Mouse (Mus musculus) ES-E14 (cell line): Measurements from ENCODE around the gene Rpl18a. TPM values are rescaled to one million over a fixed set of nuclear protein-coding genes. Genes with fewer than 3 reads are reported as not detected.

Experiments
- DNase-seq: peaks from one replicate; pipeline ENCODE4 v3.0.0-alpha.2; 2013; ENCODE audit warnings: low read depth, low spot score
- H3K27ac ChIP-seq: 2 replicates; pipeline ENCODE4 v1.5.1; 2012; ENCODE audit warnings: low read depth, mild to moderate bottlenecking, low read length, moderate library complexity, mixed read lengths; ENCODE audit not compliant: poor library complexity, insufficient read depth, severe bottlenecking
- H3K36me3 ChIP-seq: 2 replicates; pipeline ENCODE4 v1.6.1; 2012; ENCODE audit warnings: mild to moderate bottlenecking, low read length, moderate library complexity, mixed read lengths; ENCODE audit not compliant: control insufficient read depth, poor library complexity, insufficient read depth, severe bottlenecking
- H3K4me1 ChIP-seq, 2 experiments: fragments of 150-350 bp in 1 of 2; sonication (generic) in 1 of 2; 2 replicates each; pipeline ENCODE4 v1.6.1; 2012; ENCODE audit warnings: low read length in 2 of 2, mild to moderate bottlenecking in 1 of 2, mixed read lengths in 1 of 2; ENCODE audit not compliant: control insufficient read depth in 2 of 2, insufficient read depth in 2 of 2, poor library complexity in 1 of 2
- H3K4me3 ChIP-seq, 2 experiments: fragments of 150-350 bp in 1 of 2; sonication (generic) in 1 of 2; 2 replicates each; pipeline ENCODE4 v1.5.1; 2012; ENCODE audit warnings: low read length in 2 of 2, low read depth in 1 of 2, mild to moderate bottlenecking in 1 of 2, mixed read lengths in 1 of 2; ENCODE audit not compliant: insufficient read depth in 1 of 2, poor library complexity in 1 of 2, severe bottlenecking in 1 of 2
- H3K9ac ChIP-seq: 2 replicates; pipeline ENCODE4 v1.6.1; 2012; ENCODE audit warnings: low read depth, mild to moderate bottlenecking, low read length, mixed read lengths; ENCODE audit not compliant: poor library complexity, insufficient read depth, severe bottlenecking
- H3K9me3 ChIP-seq: fragments of 150-350 bp; sonication (generic); 2 replicates; pipeline ENCODE4 v1.6.1; 2012; ENCODE audit warnings: low read depth, mild to moderate bottlenecking, low read length; ENCODE audit not compliant: control insufficient read depth, insufficient read depth
- CHD2 ChIP-seq: IDR thresholded peaks from 2 replicates; pipeline ENCODE4 v1.6.1; 2014; ENCODE audit warnings: mild to moderate bottlenecking, low read depth, low read length, inconsistent platforms
- HCFC1 ChIP-seq: IDR thresholded peaks from 2 replicates; pipeline ENCODE4 v1.6.1; 2012; ENCODE audit warnings: low read length, inconsistent platforms, borderline replicate concordance; ENCODE audit not compliant: insufficient read depth
- MAFK ChIP-seq: IDR thresholded peaks from 2 replicates; pipeline ENCODE4 v1.6.1; 2014; ENCODE audit warnings: mild to moderate bottlenecking, low read depth, low read length, inconsistent platforms; ENCODE audit not compliant: insufficient read depth
- ZC3H11A ChIP-seq: IDR thresholded peaks from 2 replicates; pipeline ENCODE4 v1.6.1; 2012; ENCODE audit warnings: low read depth, mild to moderate bottlenecking, inconsistent platforms, low read length, borderline replicate concordance
- ZNF384 ChIP-seq: IDR thresholded peaks from 2 replicates; pipeline ENCODE4 v1.6.1; 2012; ENCODE audit warnings: low read depth, low read length, inconsistent platforms
- in situ Hi-C, 2 experiments: fragments of 600-800 bp; cut with MboI; formaldehyde crosslinking; loops; one replicate each; pipeline ENCODE4 v1.15.1; 2025; ENCODE audit warnings: low sequenced_read_pairs in 2 of 2, inconsistent platforms in 1 of 2; ENCODE audit not compliant: unreplicated experiment in 2 of 2
- total RNA-seq: library from RNA; depleted of rRNA; stranded (reverse); fragments of 300-350 nt; gene quantifications from 2 replicates; pipeline ENCODE4 v1.2.3, GENCODE M21; 2012

Gene Rpl18a
- total RNA-seq, 1 experiment = 2,806 TPM

DNA sequence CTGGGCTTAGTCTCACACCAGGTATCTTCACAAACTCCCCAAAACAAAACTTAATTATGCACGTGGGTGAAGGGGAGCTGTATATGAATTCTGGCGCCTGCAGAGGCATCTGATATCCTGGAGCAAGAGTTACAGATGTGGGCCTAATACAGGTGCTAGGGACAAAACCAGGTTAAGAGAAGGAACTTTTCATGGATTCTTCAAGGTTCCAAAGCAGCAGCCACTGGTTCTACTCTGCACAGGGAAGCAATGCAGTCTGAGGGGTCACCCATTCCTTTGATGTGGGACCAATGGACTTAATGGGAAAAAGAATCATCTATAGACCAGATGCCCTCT is 2.9 kb downstream of the Rpl18a start:
- Histone ChIP-seq H3K4me3 (no peak overlapping the region), H3K9ac (no peak overlapping the region), H3K27ac (no peak overlapping the region), H3K36me3 (peaks cover 30% of the 10 kb centered on the region), H3K9me3 (no peaks in the 10 kb centered on the region), H3K4me1 (peaks cover 4 to 20% of the 10 kb centered on the region in 2 experiments; a peak in 3 of 4 replicates)
- TF ChIP-seq CHD2 (peak; percentile 78), ZNF384 (no peak), MAFK (no peak), ZC3H11A (no peak), HCFC1 (no peak)
- no peak for DNase-seq
- in situ Hi-C loops = no loop called here

GRCm38 (mm10) chr8:70893656-70894384 is 3.4 kb downstream of the Rpl18a start:
- Histone ChIP-seq H3K27ac (no peak overlapping the region), H3K9ac (no peak overlapping the region), H3K4me1 (peaks cover 4 to 22% of the 10 kb centered on the region in 2 experiments; a peak in 3 of 4 replicates), H3K4me3 (no peak overlapping the region), H3K9me3 (no peaks in the 10 kb centered on the region), H3K36me3 (peaks cover 30% of the 10 kb centered on the region)
- peak; percentile 91 for DNase-seq
- TF ChIP-seq ZC3H11A (no peak), HCFC1 (no peak; the same call in none of the 2 replicates), CHD2 (no peak; the same call in 1 of the 2 replicates), ZNF384 (no peak), MAFK (no peak)
- in situ Hi-C loops = no loop called here

DNA sequence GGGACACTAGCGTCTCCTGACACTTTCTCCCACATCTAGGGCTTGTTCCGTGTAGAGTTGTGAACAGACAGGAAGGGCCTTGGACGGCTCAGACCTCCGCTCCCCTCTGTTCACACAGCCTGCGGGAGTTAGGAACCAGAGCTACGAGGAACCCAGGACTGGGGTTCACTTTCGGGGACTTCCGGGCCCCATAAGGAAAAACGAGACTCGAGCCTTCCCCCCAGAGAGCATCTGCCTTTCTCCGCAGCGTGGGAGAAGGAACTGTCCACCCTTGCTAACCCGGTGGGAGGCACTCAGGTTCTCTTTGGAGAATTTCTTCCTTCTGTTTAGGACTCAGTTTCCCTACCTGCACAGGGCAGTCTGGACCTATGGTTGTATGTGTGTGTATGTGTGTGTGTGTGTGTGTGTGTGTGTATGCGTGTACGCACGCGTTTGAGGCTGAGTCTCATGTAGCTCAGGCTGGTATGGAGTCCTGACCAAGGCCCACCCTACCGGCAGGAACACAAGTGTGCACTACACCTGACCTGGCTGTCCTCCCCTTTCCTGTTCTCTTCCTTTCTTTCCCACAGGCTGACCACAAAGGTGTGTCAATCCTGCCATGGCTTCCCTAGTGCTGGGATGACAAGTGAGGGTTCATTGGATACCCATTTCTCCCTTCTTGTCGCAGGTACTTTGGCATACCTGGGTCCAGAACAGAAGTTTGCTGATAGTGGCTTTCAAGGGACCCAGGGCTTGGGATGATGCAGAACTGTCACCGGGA is 4.1 kb downstream of the Rpl18a start:
- Histone ChIP-seq H3K9me3 (no peaks in the 10 kb centered on the region), H3K9ac (0 out of 2 replicates have a peak overlapping the region, but pooled peaks have one; percentile 56), H3K27ac (no peak overlapping the region), H3K36me3 (peaks cover 30% of the 10 kb centered on the region), H3K4me1 (peaks cover 4 to 21% of the 10 kb centered on the region in 2 experiments; a peak in 3 of 4 replicates), H3K4me3 (peak overlapping the region in 1 of 2 experiments; percentile 66; a peak in 2 of 4 replicates)
- no peak for DNase-seq
- in situ Hi-C loops = no loop called here
- no peak for TF ChIP-seq ZNF384
- no peak for TF ChIP-seq ZC3H11A
- TF ChIP-seq HCFC1 = no peak
- TF ChIP-seq CHD2 = no peak
- TF ChIP-seq MAFK = no peak

DNA sequence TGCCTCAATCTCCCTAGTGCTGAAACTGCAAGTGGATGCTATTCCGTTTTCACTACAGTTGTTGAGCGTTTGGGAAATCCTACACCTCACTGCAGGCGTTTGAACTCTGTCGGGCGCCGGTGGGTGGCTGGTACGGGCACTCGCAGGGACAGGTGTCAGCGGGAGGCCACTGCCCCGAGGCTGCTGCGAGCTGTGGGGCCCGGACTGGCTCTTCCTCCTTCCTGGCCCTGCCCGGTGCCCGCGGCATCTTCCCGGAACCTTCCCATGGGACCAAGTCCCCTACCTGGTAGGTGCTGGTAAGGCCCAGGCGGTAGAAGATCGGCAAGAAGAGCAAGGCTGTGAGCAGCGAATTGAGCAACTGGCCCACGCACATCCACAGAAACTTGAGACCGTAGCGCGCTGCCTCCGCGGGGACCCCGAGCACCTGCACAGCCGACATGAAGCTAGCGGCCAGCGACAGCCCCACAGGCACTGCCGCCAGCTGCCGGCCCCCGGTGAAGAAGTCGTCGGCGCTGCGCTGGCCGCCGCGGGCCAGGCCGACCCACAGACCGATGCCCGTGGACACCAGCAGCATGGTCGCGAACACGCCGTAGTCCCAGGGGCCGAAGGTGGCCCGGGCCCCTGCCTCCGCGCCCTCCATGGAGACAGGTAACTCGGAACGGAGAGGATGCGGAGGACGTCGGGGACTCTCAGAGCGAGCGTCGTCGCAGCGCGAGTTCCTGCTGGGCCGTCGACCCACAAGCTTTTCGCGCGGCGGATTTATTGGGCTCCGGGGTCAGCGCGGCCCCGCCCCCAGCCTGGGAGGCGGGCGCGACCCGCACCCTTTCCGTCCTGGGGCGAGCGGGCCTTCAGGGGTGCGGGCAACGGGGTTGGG is 5.0 kb downstream of the Rpl18a start, which contains the start of gene Slc5a5:
Gene Slc5a5 (minus strand): TSS at position 736 of the 874 bp plus-strand sequence.
- Histone ChIP-seq H3K36me3 (peaks cover 30% of the 10 kb centered on the region), H3K4me3 (peak within 1 kb of the TSS; percentile 59 to 66), H3K4me1 (peaks cover 4 to 23% of the 10 kb centered on the region in 2 experiments; a peak in 3 of 4 replicates), H3K27ac (no peak within 1 kb of the TSS), H3K9me3 (no peaks in the 10 kb centered on the region), H3K9ac (peak within 1 kb of the TSS; percentile 56)
- DNase-seq = no peak
- TF ChIP-seq ZC3H11A = no peak
- no peak for TF ChIP-seq ZNF384
- TF ChIP-seq HCFC1 = no peak
- TF ChIP-seq CHD2 = no peak
- TF ChIP-seq MAFK = no peak
- in situ Hi-C loops = no loop called here
